Mouse (Mus musculus) CH12.LX (cell line): ENCODE data around the gene Kirrel3. TPM values are rescaled to one million over a fixed set of nuclear protein-coding genes. Genes with fewer than 3 reads are reported as not detected.

Source experiments
- DNase-seq: peaks from one replicate; pipeline ENCODE4 v3.0.0-alpha.2; 2013; ENCODE audit errors: extremely low read depth
- H3K27ac ChIP-seq: 2 replicates; pipeline ENCODE4 v1.5.1; 2012; ENCODE audit warnings: low read depth, mild to moderate bottlenecking, control low read depth, moderate library complexity; ENCODE audit not compliant: insufficient read depth
- H3K27me3 ChIP-seq: replicated peaks from 2 replicates; pipeline ENCODE3; 2012; ENCODE audit warnings: inconsistent platforms
- H3K36me3 ChIP-seq, 2 experiments: replicated peaks in 1 of 2; 2 replicates each; pipeline versions ENCODE3 to v1.6.1; 2012; ENCODE audit warnings: inconsistent platforms in 1 of 2, low read length in 1 of 2, mild to moderate bottlenecking in 1 of 2, mixed read lengths in 1 of 2, moderate library complexity in 1 of 2; ENCODE audit not compliant: control insufficient read depth in 1 of 2, insufficient read depth in 1 of 2
- H3K4me1 ChIP-seq, 2 experiments: 2 replicates each; pipeline ENCODE4 v1.6.1; 2012; ENCODE audit warnings: inconsistent platforms in 1 of 2, moderate library complexity in 1 of 2; ENCODE audit not compliant: insufficient read depth in 2 of 2, control insufficient read depth in 1 of 2
- H3K4me2 ChIP-seq: 2 replicates; pipeline ENCODE4 v1.6.1; 2012; ENCODE audit warnings: low read depth, mild to moderate bottlenecking, control low read depth; ENCODE audit not compliant: poor library complexity, insufficient read depth, severe bottlenecking
- H3K4me3 ChIP-seq, 3 experiments: fragments of 150-350 bp in 1 of 3; sonication (generic) in 1 of 3; replicated peaks in 1 of 3; 2 replicates each; pipeline versions ENCODE3 to v1.5.1; 2011 to 2012; ENCODE audit warnings: low read depth in 2 of 3, low read length in 2 of 3, mild to moderate bottlenecking in 2 of 3, moderate library complexity in 2 of 3, control low read depth in 1 of 3, improper control_type of control experiment in 1 of 3, inconsistent platforms in 1 of 3, mixed read lengths in 1 of 3; ENCODE audit not compliant: poor library complexity in 1 of 3
- H3K79me2 ChIP-seq: replicated peaks from 2 replicates; pipeline ENCODE4 v1.6.1; 2012; ENCODE audit warnings: mild to moderate bottlenecking, moderate library complexity; ENCODE audit not compliant: control insufficient read depth, poor library complexity, insufficient read depth, severe bottlenecking; ENCODE audit errors: extremely low read depth
- H3K9ac ChIP-seq: 2 replicates; pipeline ENCODE4 v1.6.1; 2012; ENCODE audit warnings: low read depth, mild to moderate bottlenecking, control low read depth, moderate library complexity; ENCODE audit not compliant: insufficient read depth
- H3K9me3 ChIP-seq: replicated peaks from 2 replicates; pipeline ENCODE3; 2012; ENCODE audit warnings: low read length, inconsistent platforms, mixed read lengths
- CHD1 ChIP-seq: IDR thresholded peaks from 2 replicates; pipeline ENCODE4 v1.6.1; 2012; ENCODE audit warnings: low read depth, low read length, improper control_type of control experiment, inconsistent platforms
- ELF1 ChIP-seq: IDR thresholded peaks from 2 replicates; pipeline ENCODE4 v1.6.1; 2014; ENCODE audit warnings: low read depth, mild to moderate bottlenecking, inconsistent platforms, low read length, improper control_type of control experiment
- EP300 ChIP-seq: IDR thresholded peaks from 2 replicates; pipeline ENCODE4 v1.6.1; 2011; ENCODE audit warnings: low read length, improper control_type of control experiment
- GABPA ChIP-seq: IDR thresholded peaks from 2 replicates; pipeline ENCODE4 v1.6.1; 2012; ENCODE audit warnings: low read depth, low read length, improper control_type of control experiment, inconsistent platforms; ENCODE audit not compliant: insufficient replicate concordance
- HCFC1 ChIP-seq: IDR thresholded peaks from 2 replicates; pipeline ENCODE4 v1.6.1; 2012; ENCODE audit warnings: low read depth, mild to moderate bottlenecking, inconsistent platforms, low read length, improper control_type of control experiment
- JUN ChIP-seq: IDR thresholded peaks from 2 replicates; pipeline ENCODE4 v1.6.1; 2011; ENCODE audit warnings: low read depth, mild to moderate bottlenecking, low read length, improper control_type of control experiment, moderate library complexity; ENCODE audit not compliant: insufficient read depth
- JUND ChIP-seq: conservative IDR thresholded peaks from 2 replicates; pipeline ENCODE4 v1.6.1; 2011; ENCODE audit warnings: low read depth, low read length, improper control_type of control experiment
- KAT2A ChIP-seq: IDR thresholded peaks from 2 replicates; pipeline ENCODE4 v1.6.1; 2012; ENCODE audit warnings: low read length, improper control_type of control experiment, inconsistent platforms; ENCODE audit not compliant: insufficient replicate concordance
- MAFK ChIP-seq: IDR thresholded peaks from 2 replicates; pipeline ENCODE4 v1.6.1; 2011; ENCODE audit warnings: low read length, improper control_type of control experiment; ENCODE audit not compliant: insufficient replicate concordance
- MAZ ChIP-seq: IDR thresholded peaks from 2 replicates; pipeline ENCODE4 v1.6.1; 2012; ENCODE audit warnings: low read depth, mild to moderate bottlenecking, inconsistent platforms, low read length, improper control_type of control experiment, moderate library complexity
- MEF2A ChIP-seq: IDR thresholded peaks from 2 replicates; pipeline ENCODE4 v1.6.1; 2014; ENCODE audit warnings: low read depth, mild to moderate bottlenecking, inconsistent platforms, low read length, improper control_type of control experiment, borderline replicate concordance
- NELFE ChIP-seq: IDR thresholded peaks from 2 replicates; pipeline ENCODE4 v1.6.1; 2011; ENCODE audit warnings: low read depth, low read length, improper control_type of control experiment
- PAX5 ChIP-seq: IDR thresholded peaks from 2 replicates; pipeline ENCODE4 v1.6.1; 2012; ENCODE audit warnings: low read length, inconsistent platforms, mixed read lengths
- POLR2A ChIP-seq: IDR thresholded peaks from 2 replicates; pipeline ENCODE4 v1.6.1; 2011; ENCODE audit warnings: low read depth, mild to moderate bottlenecking, improper control_type of control experiment, low read length
- POLR2AphosphoS2 ChIP-seq: IDR thresholded peaks from 2 replicates; pipeline ENCODE4 v1.6.1; 2011; ENCODE audit warnings: low read depth, low read length, improper control_type of control experiment
- RAD21 ChIP-seq: IDR thresholded peaks from 2 replicates; pipeline ENCODE4 v1.6.1; 2011; ENCODE audit warnings: low read depth, mild to moderate bottlenecking, low read length, improper control_type of control experiment, moderate library complexity
- RCOR1 ChIP-seq: conservative IDR thresholded peaks from 2 replicates; pipeline ENCODE4 v1.6.1; 2012; ENCODE audit warnings: low read depth, mild to moderate bottlenecking, inconsistent platforms, low read length, improper control_type of control experiment
- SIN3A ChIP-seq: IDR thresholded peaks from 2 replicates; pipeline ENCODE4 v1.6.1; 2012; ENCODE audit warnings: low read length, improper control_type of control experiment, inconsistent platforms
- TBP ChIP-seq: conservative IDR thresholded peaks from 2 replicates; pipeline ENCODE4 v1.6.1; 2011; ENCODE audit warnings: low read depth, low read length, improper control_type of control experiment
- TCF12 ChIP-seq: IDR thresholded peaks from 2 replicates; pipeline ENCODE4 v1.6.1; 2014; ENCODE audit warnings: low read depth, mild to moderate bottlenecking, inconsistent platforms, low read length, improper control_type of control experiment
- USF1 ChIP-seq: IDR thresholded peaks from 2 replicates; pipeline ENCODE4 v1.6.1; 2014; ENCODE audit warnings: low read depth, mild to moderate bottlenecking, inconsistent platforms, low read length, improper control_type of control experiment
- USF2 ChIP-seq: conservative IDR thresholded peaks from 2 replicates; pipeline ENCODE4 v1.6.1; 2011; ENCODE audit warnings: low read depth, low read length, improper control_type of control experiment
- ZMIZ1 ChIP-seq: IDR thresholded peaks from 2 replicates; pipeline ENCODE4 v1.6.1; 2012; ENCODE audit warnings: low read depth, mild to moderate bottlenecking, inconsistent platforms, low read length, improper control_type of control experiment
- ZNF384 ChIP-seq: IDR thresholded peaks from 2 replicates; pipeline ENCODE4 v1.6.1; 2012; ENCODE audit warnings: low read depth, low read length, improper control_type of control experiment, inconsistent platforms
- dilution Hi-C: fragments of 300-500 bp; cut with MboI; formaldehyde crosslinking; loops from 2 replicates; pipeline ENCODE4 v1.14.3; 2020; ENCODE audit warnings: low sequenced_read_pairs; ENCODE audit not compliant: extremely low pct_unique_long_range_greater_than_20kb, extremely low pct_ligation_motif_present
- in situ Hi-C: fragments of 300-500 bp; cut with MboI; formaldehyde crosslinking; loops from 3 replicates; pipeline ENCODE4 v1.14.3; 2019; ENCODE audit warnings: low sequenced_read_pairs, low pct_ligation_motif_present, low pct_unique_long_range_greater_than_20kb, mixed read lengths
- polyA plus RNA-seq: library from polyadenylated mRNA; unstranded; fragments of >175 nt; gene quantifications from 2 replicates; pipeline ENCODE4 v1.2.1, GENCODE M21; 2012; ENCODE audit warnings: low read depth; ENCODE audit not compliant: insufficient read length
- total RNA-seq, 2 experiments: library from RNA; depleted of rRNA; stranded (reverse); fragments of 300-350 nt in 1 of 2; fragments of >200 nt in 1 of 2; gene quantifications; 2 replicates each; pipeline ENCODE4 v1.2.3; 2012 to 2014

Gene Kirrel3
- total and polyA plus RNA-seq, 3 experiments, result not detected

DNA sequence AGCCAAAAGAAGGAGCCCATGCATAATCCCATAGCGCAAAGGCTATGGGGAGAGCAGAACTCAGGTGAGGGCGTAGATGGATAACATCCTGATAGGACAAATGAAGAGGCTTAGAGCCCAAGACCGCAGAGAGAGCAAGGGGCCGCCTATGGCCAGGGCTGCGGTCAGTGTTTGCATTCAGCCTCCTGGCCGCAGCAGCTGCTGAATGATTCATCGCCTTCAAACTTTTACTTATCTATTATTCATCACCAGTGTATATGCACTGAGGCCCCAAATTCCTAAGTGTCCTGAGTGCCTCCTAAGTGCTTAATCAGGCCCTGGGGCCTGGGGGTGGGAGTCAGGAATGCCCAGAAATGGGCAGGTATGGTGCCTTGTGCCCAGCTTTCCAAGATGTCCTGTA lies 457.3 kb downstream of the Kirrel3 start:
- dilution Hi-C loops (no loop called here), in situ Hi-C loops (no loop called here)
- Histone ChIP-seq H3K36me3 (no peaks in the 10 kb centered on the region), H3K27me3 (peaks cover 88% of the 10 kb centered on the region), H3K9me3 (no peaks in the 10 kb centered on the region), H3K4me2 (no peak overlapping the region), H3K9ac (no peak overlapping the region), H3K4me3 (no peak overlapping the region), H3K4me1 (no peaks in the 10 kb centered on the region), H3K27ac (no peak overlapping the region), H3K79me2 (no peaks in the 10 kb centered on the region)
- TF ChIP-seq ZNF384 (no peak), TCF12 (no peak), NELFE (no peak), TBP (no peak), RAD21 (no peak), JUND (no peak), ZMIZ1 (no peak), USF1 (no peak), CHD1 (no peak), JUN (no peak), USF2 (no peak)
- no peak for DNase-seq

DNA sequence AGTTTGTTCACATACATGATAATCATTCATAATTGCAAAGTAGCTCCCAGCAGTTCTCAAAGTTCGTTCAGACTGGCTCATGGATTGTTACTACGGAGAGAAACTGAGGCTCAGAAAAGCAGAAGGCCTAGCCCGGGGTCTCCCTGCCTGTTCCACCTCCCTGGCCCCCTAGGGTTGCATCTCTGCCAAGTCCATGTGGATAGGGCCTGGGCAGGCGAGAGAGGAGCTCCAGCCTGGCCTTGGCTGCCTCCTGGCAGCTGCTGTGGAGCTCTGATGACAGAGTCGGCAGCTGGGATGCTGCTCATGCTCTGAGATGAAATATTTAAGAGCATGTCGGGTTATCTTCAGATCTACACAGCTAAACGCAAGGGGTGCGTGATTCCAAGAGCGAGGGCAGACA lies 459.6 kb downstream of the Kirrel3 start:
- H3K9me3 ChIP-seq, result no peaks in the 10 kb centered on the region
- in situ Hi-C loops, result no loop called here
- H3K36me3 ChIP-seq, result no peaks in the 10 kb centered on the region
- DNase-seq, result no peak
- no peaks in the 10 kb centered on the region for H3K4me1 ChIP-seq
- H3K9ac ChIP-seq, result no peak overlapping the region
- H3K27me3 ChIP-seq, result peaks cover 73% of the 10 kb centered on the region
- H3K4me2 ChIP-seq, result no peak overlapping the region
- TF ChIP-seq EP300 (no peak), MEF2A (no peak), GABPA (no peak), TCF12 (no peak), HCFC1 (no peak), POLR2AphosphoS2 (no peak), ELF1 (no peak), MAFK (no peak), NELFE (no peak), PAX5 (no peak), POLR2A (no peak), MAZ (no peak), RCOR1 (no peak), SIN3A (no peak), KAT2A (no peak)
- H3K4me3 ChIP-seq, result no peak overlapping the region
- dilution Hi-C loops, result no loop called here
- H3K27ac ChIP-seq, result no peak overlapping the region
- H3K79me2 ChIP-seq, result no peaks in the 10 kb centered on the region
